8 mouse cellular contexts compared by ENCODE assay signal in the genomic region with DNA sequence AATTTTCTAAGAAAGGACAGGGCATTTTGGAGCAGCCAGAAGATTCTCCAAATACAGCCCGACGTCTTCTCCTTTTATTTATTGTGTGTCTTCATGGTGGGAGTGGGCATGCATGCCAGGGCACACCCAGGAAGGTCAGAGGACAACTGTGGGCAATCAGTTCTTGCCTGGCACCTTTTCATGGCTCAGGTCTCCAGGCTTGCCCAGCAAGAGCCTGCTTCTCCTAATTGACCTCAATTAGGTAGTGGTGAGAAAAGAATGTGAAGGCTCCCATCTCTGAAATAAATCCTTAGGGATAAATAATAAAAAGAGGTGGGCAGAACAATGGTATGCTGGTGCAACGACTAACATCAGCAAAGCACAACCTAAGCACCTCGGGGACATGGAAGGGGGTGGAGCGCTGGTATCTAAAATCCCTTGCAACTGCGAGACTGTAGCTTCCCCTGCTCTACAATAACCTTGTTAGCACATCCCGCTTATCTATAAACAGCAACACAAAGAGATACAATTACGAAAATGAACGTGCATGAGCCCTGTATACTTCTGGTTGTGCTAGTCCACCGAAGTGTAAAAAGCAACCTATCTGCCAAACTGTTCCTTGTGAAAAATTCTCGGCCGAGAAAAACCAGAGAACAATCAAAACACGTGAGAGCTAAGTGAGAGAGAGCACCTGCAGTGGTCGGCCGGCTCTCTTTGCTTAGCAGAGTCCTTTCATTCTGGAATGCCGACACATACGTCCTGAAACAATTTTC. TPM values are rescaled to one million over a fixed set of nuclear protein-coding genes. Genes with fewer than 3 reads are reported as not detected.
DNase-seq lines count a peak whose midpoint lies in the region; ATAC-seq and TF ChIP-seq lines count a peak whose summit lies in the region.

No protein-coding gene starts in this region.

- H3K9ac ChIP-seq in liver, adult 2 months (ENCODE audit: low read depth, low read length) = peak overlapping the region; percentile 51
- peak overlapping the region; percentile 97 for H3K9ac ChIP-seq in heart, postnatal 0 days (replicated peaks; ENCODE audit: low read depth, low read length)

- no peak for TF ChIP-seq POLR2A in liver, adult 2 months (IDR thresholded peaks at IDR 0.05; ENCODE audit: extremely low read depth, insufficient read depth, low read length)

- H3K79me2 ChIP-seq in liver, adult 2 months (ENCODE audit: control insufficient read depth, insufficient read depth, low read length) = peaks cover 5% of the 10 kb centered on the region; the same call in 1 of the 2 replicates

- no peaks in the 10 kb centered on the region for H3K36me3 ChIP-seq in liver, adult 2 months (ENCODE audit: control insufficient read depth, insufficient read depth, low read length)
- H3K36me3 ChIP-seq in heart, postnatal 0 days (replicated peaks; ENCODE audit: control insufficient read depth, insufficient read depth, low read length) = no peaks in the 10 kb centered on the region
- H3K36me3 ChIP-seq in midbrain, embryonic 10.5 days = no peaks in the 10 kb centered on the region

- H3K9me3 ChIP-seq in heart, postnatal 0 days (replicated peaks; ENCODE audit: control insufficient read depth, low read length) = no peaks in the 10 kb centered on the region
- H3K9me3 ChIP-seq in midbrain, embryonic 10.5 days (replicated peaks) = no peaks in the 10 kb centered on the region

- no peak for TF ChIP-seq EP300 in heart, postnatal 0 days (IDR thresholded peaks at IDR 0.05; ENCODE audit: low read depth)

- H3K27me3 ChIP-seq in liver, adult 2 months (ENCODE audit: control insufficient read depth, insufficient read depth, low read length) = no peaks in the 10 kb centered on the region
- H3K27me3 ChIP-seq in heart, postnatal 0 days (ENCODE audit: control insufficient read depth, insufficient read depth, low read length) = no peaks in the 10 kb centered on the region
- H3K27me3 ChIP-seq in midbrain, embryonic 10.5 days (ENCODE audit: low read depth, poor library complexity, severe bottlenecking) = peaks cover 19% of the 10 kb centered on the region

- peak overlapping the region; percentile 85 for H3K4me2 ChIP-seq in heart, postnatal 0 days (ENCODE audit: low read depth, low read length)

- 2% methylated on average over 17 of the region's 17 CpGs for WGBS in liver, adult 2 months
- 4% methylated on average over 17 of the region's 17 CpGs for WGBS in heart, postnatal 0 days
- 4% methylated on average over 17 of the region's 17 CpGs for WGBS in midbrain, embryonic 10.5 days

- DNase-seq in liver, adult 2 months (ENCODE audit: extremely low read depth, low read depth, low spot score) = no peak
- no peak for DNase-seq in liver
- DNase-seq in brain, adult 2 months (ENCODE audit: low read depth, low spot score) = peak; percentile 41
- peak; percentile 54 for DNase-seq in heart, postnatal 0 days (ENCODE audit: low spot score)
- no peak for DNase-seq in midbrain, embryonic 10.5 days (ENCODE audit: low spot score)
- DNase-seq in right cerebral cortex, adult 2 months (ENCODE audit: low spot score in 2 of 2) = no peak
- DNase-seq in thymus, postnatal 36 days = no peak

- H3K4me1 ChIP-seq in liver, adult 2 months (ENCODE audit: control insufficient read depth, insufficient read depth, low read length) = peaks cover 4% of the 10 kb centered on the region; the same call in 1 of the 2 replicates
- peaks cover 26% of the 10 kb centered on the region for H3K4me1 ChIP-seq in heart, postnatal 0 days (ENCODE audit: control insufficient read depth, insufficient read depth)
- H3K4me1 ChIP-seq in midbrain, embryonic 10.5 days = peaks cover 29% of the 10 kb centered on the region

- H3K4me3 ChIP-seq in liver, adult 2 months (ENCODE audit: insufficient read depth, low read depth, low read length) = peak overlapping the region; percentile 85
- H3K4me3 ChIP-seq in heart, postnatal 0 days (ENCODE audit: low read depth, low read length) = peak overlapping the region; percentile 92
- H3K4me3 ChIP-seq in midbrain, embryonic 10.5 days = peak overlapping the region; percentile 94

- peak; percentile 8; the same call in 1 of the 2 replicates for ATAC-seq in heart, postnatal 0 days (ENCODE audit: insufficient read depth, low read depth)
- no peak for ATAC-seq in inflammation-experienced regulatory T-cells, adult 6 months

- H3K27ac ChIP-seq in liver, adult 2 months (replicated peaks; ENCODE audit: insufficient read depth, low read depth, low read length) = peak overlapping the region; percentile 96
- H3K27ac ChIP-seq in heart, postnatal 0 days (ENCODE audit: low read depth) = peak overlapping the region; percentile 100
- peak overlapping the region; percentile 98 for H3K27ac ChIP-seq in midbrain, embryonic 10.5 days (replicated peaks)

- TF ChIP-seq CTCF in liver, adult 2 months (IDR thresholded peaks at IDR 0.05; ENCODE audit: low read depth, low read length) = no peak
- no peak for TF ChIP-seq CTCF in heart, postnatal 0 days (IDR thresholded peaks at IDR 0.05; ENCODE audit: low read depth)

RNA-seq across cellular contexts. Expression of a gene that starts 1.2 kb away (rescaled TPM):
- 19.6 and 19.7 TPM in 2 replicates for total RNA-seq in liver, adult 2 months (2014; rRNA removed)
- 6.6 and 7.2 TPM in 2 replicates for polyA plus RNA-seq in liver, adult 2 months (2012; rRNA removed)
- total RNA-seq in heart, postnatal 0 days (2014; rRNA removed; ENCODE audit: low replicate concordance) = 56.9 and 64.6 TPM in 2 replicates
- polyA plus RNA-seq in heart, postnatal 0 days (2015; fragmentation: Nextera tagmentation; extraction: Ambion mirVana) = 19.2 and 21.3 TPM in 2 replicates
- 29.8 and 36.7 TPM in 2 replicates for polyA plus RNA-seq in midbrain, embryonic 10.5 days (2016; fragmentation: Nextera tagmentation; extraction: Ambion mirVana)
- polyA plus RNA-seq in inflammation-experienced regulatory T-cells, adult 6 months (2017; shearing (Covaris generic)) = 1 to 10 TPM in 2 of 3 experiments, under 1 TPM in 1; 0.40 to 2.9 (median 2.1) TPM

RNA-seq across cellular contexts. Expression of a gene that starts 13.9 kb away (rescaled TPM):
- 1.3 and 3.0 TPM in 2 replicates for total RNA-seq in liver, adult 2 months (2014; rRNA removed)
- polyA plus RNA-seq in liver, adult 2 months (2012; rRNA removed) = 1.5 and 2.5 TPM in 2 replicates
- total RNA-seq in heart, postnatal 0 days (2014; rRNA removed; ENCODE audit: low replicate concordance) = 9.4 and 18.0 TPM in 2 replicates
- 34.5 and 39.7 TPM in 2 replicates for polyA plus RNA-seq in heart, postnatal 0 days (2015; fragmentation: Nextera tagmentation; extraction: Ambion mirVana)
- 5.8 and 7.1 TPM in 2 replicates for polyA plus RNA-seq in midbrain, embryonic 10.5 days (2016; fragmentation: Nextera tagmentation; extraction: Ambion mirVana)
- polyA plus RNA-seq in inflammation-experienced regulatory T-cells, adult 6 months (2017; shearing (Covaris generic)) = not detected

Comparison
In these comparisons a context has a peak if more than half of its experiments do, and no peak if none do; other contexts are left out.
1. DNase-seq: peak in brain, adult 2 months (single experiment) and heart, postnatal 0 days (single experiment); none in liver, adult 2 months (single experiment), liver (single experiment), midbrain, embryonic 10.5 days (single experiment), right cerebral cortex, adult 2 months (0 of 2) and thymus, postnatal 36 days (0 of 2).
2. Peak in every context shown above with its lines, with median percentiles within 50 percentile points of each other: H3K27ac ChIP-seq and H3K4me3 ChIP-seq.